Mouse (Mus musculus) hematopoietic stem cell, adult 5-6 weeks (primary cell): ENCODE data around the gene Cdcp1. TPM values are rescaled to one million over a fixed set of nuclear protein-coding genes. Genes with fewer than 3 reads are reported as not detected.

Experiments used
- ATAC-seq, 2 experiments: fragments of 125-278 bp in 1 of 2; replicated peaks in 1 of 2; 2 replicates each; pipeline ENCODE4 v1.8.0; 2016 to 2017; ENCODE audit warnings: inconsistent platforms in 2 of 2, mild to moderate bottlenecking in 2 of 2, moderate number of reproducible peaks in 2 of 2, low read depth in 1 of 2, moderate TSS enrichment in 1 of 2; ENCODE audit not compliant: low FRiP score in 2 of 2, poor library complexity in 2 of 2, severe bottlenecking in 2 of 2, insufficient read depth in 1 of 2, low TSS enrichment in 1 of 2
- total RNA-seq: library from RNA; stranded (forward); fragments of 172-1452, 232-1000 nt; gene quantifications from 2 replicates; pipeline ENCODE4 v1.2.3, GENCODE M21; 2017

Cdcp1 gene
- 4.7 and 8.9 TPM in 2 replicates for total RNA-seq

GRCm38 (mm10) chr9:123215621-123216440 lies at the start of gene Cdcp1:
TSS of gene Cdcp1 (minus strand) at chr9:123216038.
- ATAC-seq: peak; percentile 33 to 64; a peak in 3 of 4 replicates

GRCm38 (mm10) chr9:123260611-123261021 lies 44.8 kb upstream of the Cdcp1 start, which contains the start of gene Tmem158:
TSS of gene Tmem158 (minus strand) at chr9:123260764.
- peak; percentile 86 to 88 for ATAC-seq

- peak in 1 of 2 experiments; percentile 4; a peak in 1 of 4 replicates for ATAC-seq
Observed at GRCm38 (mm10) chr9:123259896-123260610, 44.2 kb upstream of the Cdcp1 start.

- peak; percentile 71 to 72; a peak in 3 of 4 replicates for ATAC-seq
Observed at GRCm38 (mm10) chr9:123259461-123259895, 43.6 kb upstream of the Cdcp1 start.

GRCm38 (mm10) chr9:123258796-123259195 lies 43.0 kb upstream of the Cdcp1 start:
- ATAC-seq: no peak

- ATAC-seq: no peak
Observed at GRCm38 (mm10) chr9:123255736-123256135, 39.9 kb upstream of the Cdcp1 start.

- no peak for ATAC-seq
Observed at GRCm38 (mm10) chr9:123247992-123248391, 32.2 kb upstream of the Cdcp1 start.

GRCm38 (mm10) chr9:123245146-123245545 lies 29.3 kb upstream of the Cdcp1 start:
- no peak for ATAC-seq

GRCm38 (mm10) chr9:123243988-123244387 lies 28.1 kb upstream of the Cdcp1 start:
- ATAC-seq: no peak

- ATAC-seq: no peak
Observed at GRCm38 (mm10) chr9:123241191-123241590, 25.4 kb upstream of the Cdcp1 start.

- ATAC-seq: no peak
Observed at GRCm38 (mm10) chr9:123240751-123241150, 24.9 kb upstream of the Cdcp1 start.

- ATAC-seq: no peak
Observed at GRCm38 (mm10) chr9:123240271-123240670, 24.4 kb upstream of the Cdcp1 start.

- ATAC-seq: peak; percentile 39 to 43; a peak in 1 of 4 replicates
Observed at GRCm38 (mm10) chr9:123239651-123240050, 23.8 kb upstream of the Cdcp1 start.

GRCm38 (mm10) chr9:123238256-123239045 lies 22.6 kb upstream of the Cdcp1 start:
- no peak for ATAC-seq

GRCm38 (mm10) chr9:123237739-123238138 lies 21.9 kb upstream of the Cdcp1 start:
- peak; percentile 51 to 67 for ATAC-seq

GRCm38 (mm10) chr9:123235621-123236020 lies 19.8 kb upstream of the Cdcp1 start:
- no peak for ATAC-seq

- no peak for ATAC-seq
Observed at GRCm38 (mm10) chr9:123229826-123230225, 14.0 kb upstream of the Cdcp1 start.
